27 mouse cellular contexts compared by ENCODE assay signal in the genomic region with DNA sequence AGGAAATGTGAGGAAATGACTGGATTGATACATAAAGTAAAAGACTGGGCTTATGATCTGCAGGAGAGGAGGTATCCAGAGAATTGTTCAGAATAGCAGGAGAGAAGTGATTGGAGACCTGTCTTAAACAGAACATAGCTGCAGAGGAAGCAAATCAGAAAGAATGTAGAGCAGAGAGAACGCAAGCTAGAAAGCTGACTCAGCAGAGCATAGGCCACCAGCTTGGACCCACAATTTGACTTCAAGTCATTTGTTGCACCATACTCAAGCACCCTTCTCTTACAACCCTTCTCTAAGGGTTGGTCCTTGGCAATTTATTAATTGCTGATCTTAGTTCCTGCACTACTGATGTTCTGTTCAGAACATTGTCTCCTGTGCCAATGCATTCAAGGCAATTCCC.
"Had no signal": no experiment of that assay in that cellular context is flagged by ENCODE, and none has a peak within 500 bp of the region (broad histone marks: within the 10 kb centered on the region; RNA-seq: fewer than 3 reads in every experiment).

No protein-coding gene starts in this region.

- H3K4me2 ChIP-seq: embryonic facial prominence, embryonic 12.5 days; embryonic facial prominence, embryonic 13.5 days; embryonic facial prominence, embryonic 15.5 days; forebrain, embryonic 12.5 days; forebrain, embryonic 13.5 days; forebrain, embryonic 15.5 days had no signal

- H3K36me3 ChIP-seq: embryonic facial prominence, embryonic 10.5 days; embryonic facial prominence, embryonic 12.5 days; embryonic facial prominence, embryonic 13.5 days; embryonic facial prominence, embryonic 15.5 days; forebrain, embryonic 10.5 days; forebrain, embryonic 12.5 days; forebrain, embryonic 15.5 days; heart, embryonic 10.5 days had no signal

- H3K9ac ChIP-seq: embryonic facial prominence, embryonic 12.5 days; embryonic facial prominence, embryonic 13.5 days; embryonic facial prominence, embryonic 15.5 days; forebrain, embryonic 12.5 days; forebrain, embryonic 13.5 days; forebrain, embryonic 15.5 days; forebrain, postnatal 0 days had no signal

- H3K4me1 ChIP-seq: embryonic facial prominence, embryonic 10.5 days; embryonic facial prominence, embryonic 12.5 days; embryonic facial prominence, embryonic 13.5 days; embryonic facial prominence, embryonic 15.5 days; forebrain, embryonic 12.5 days; forebrain, embryonic 13.5 days; forebrain, embryonic 15.5 days; heart, embryonic 10.5 days had no signal

- H3K27ac ChIP-seq: embryonic facial prominence, embryonic 10.5 days; embryonic facial prominence, embryonic 12.5 days; embryonic facial prominence, embryonic 13.5 days; embryonic facial prominence, embryonic 15.5 days; forebrain, embryonic 10.5 days; forebrain, embryonic 12.5 days; forebrain, embryonic 13.5 days; forebrain, embryonic 15.5 days; gastrocnemius, adult 2 months; heart, adult 2 months; heart, embryonic 10.5 days had no signal

- H3K4me3 ChIP-seq: embryonic facial prominence, embryonic 10.5 days; embryonic facial prominence, embryonic 12.5 days; embryonic facial prominence, embryonic 13.5 days; embryonic facial prominence, embryonic 15.5 days; erythroblast, embryonic 14.5 days; forebrain, embryonic 10.5 days; forebrain, embryonic 12.5 days; forebrain, embryonic 13.5 days; forebrain, embryonic 15.5 days; gastrocnemius, adult 2 months; heart, adult 2 months; heart, embryonic 10.5 days had no signal

- H3K9me3 ChIP-seq: embryonic facial prominence, embryonic 10.5 days; embryonic facial prominence, embryonic 12.5 days; embryonic facial prominence, embryonic 13.5 days; embryonic facial prominence, embryonic 15.5 days; forebrain, embryonic 10.5 days; forebrain, embryonic 12.5 days; forebrain, embryonic 13.5 days; forebrain, embryonic 15.5 days; heart, embryonic 10.5 days had no signal

- H3K27me3 ChIP-seq: embryonic facial prominence, embryonic 12.5 days; embryonic facial prominence, embryonic 13.5 days; embryonic facial prominence, embryonic 15.5 days; forebrain, embryonic 12.5 days; forebrain, embryonic 13.5 days; forebrain, embryonic 15.5 days had no signal

- DNase-seq: cerebellum, adult 9-11 months; cerebellum, postnatal 10 days; cerebellum, postnatal 14 days; cerebellum, postnatal 25 days; cerebellum, postnatal 36 days; embryo, embryonic 11 days; forebrain, postnatal 0 days; gastrocnemius, adult 2 months; gastrocnemius, postnatal 10 days; gastrocnemius, postnatal 14 days; gastrocnemius, postnatal 25 days; gastrocnemius, postnatal 36 days; heart, adult 11 months; heart, adult 18-20 months; heart, adult 2 months had no signal

- ATAC-seq: forebrain, embryonic 13.5 days; forebrain, embryonic 14.5 days; forebrain, embryonic 15.5 days; forebrain, embryonic 16.5 days; forebrain, postnatal 0 days had no signal
